ENCODE assay signal across 9 mouse cellular contexts in the genomic region with DNA sequence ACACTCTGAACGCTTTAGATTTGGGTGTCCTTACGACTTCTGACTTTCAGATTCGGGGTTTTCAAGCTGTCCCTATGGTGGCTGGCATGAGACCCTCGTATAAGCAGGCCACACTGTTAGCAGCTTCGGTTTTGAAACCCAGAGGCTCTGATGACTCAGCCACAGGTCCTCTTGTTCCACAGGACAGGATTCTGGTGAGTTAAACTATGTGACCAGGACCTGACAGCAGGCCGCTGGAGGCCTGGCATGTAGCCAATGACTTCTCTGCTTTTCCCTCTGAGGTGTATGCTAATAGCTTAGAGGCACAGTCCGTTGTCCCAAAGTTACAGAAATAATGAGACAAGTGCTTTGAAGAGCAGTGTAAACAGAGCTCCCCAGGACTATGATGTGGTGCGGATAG.
DNase-seq lines count a peak whose midpoint lies in the region.
"Had no signal": no experiment of that assay in that cellular context is flagged by ENCODE, and none has a peak within 500 bp of the region (broad histone marks: within the 10 kb centered on the region; RNA-seq: fewer than 3 reads in every experiment).

No protein-coding gene starts in this region.

- DNase-seq in gastrocnemius, adult 18-20 months (ENCODE audit: low spot score): peak; percentile 3
- no peak for DNase-seq in gastrocnemius, postnatal 25 days
- DNase-seq in testis, postnatal 10 days (ENCODE audit: low spot score): peak; percentile 54
- no peak for DNase-seq in testis, postnatal 14 days (ENCODE audit: low spot score)
- DNase-seq in kidney, adult 9 months: peak; percentile 23
- DNase-seq in skeletal muscle tissue, adult 2 months (ENCODE audit: low read depth, low spot score): peak; percentile 4
- no peak for DNase-seq in layer of hippocampus, postnatal 14 days (ENCODE audit: low spot score in 2 of 2)
- no peak for DNase-seq in spleen, adult 12 weeks (ENCODE audit: low spot score)
- DNase-seq: liver, embryonic 13.5 days had no signal

Comparison
In these comparisons a context has a peak if more than half of its experiments do, and no peak if none do; other contexts are left out.
1. DNase-seq: peak in gastrocnemius, adult 18-20 months (single experiment), testis, postnatal 10 days (single experiment), kidney, adult 9 months (single experiment) and skeletal muscle tissue, adult 2 months (single experiment); none in gastrocnemius, postnatal 25 days (single experiment), testis, postnatal 14 days (single experiment), layer of hippocampus, postnatal 14 days (0 of 2) and spleen, adult 12 weeks (single experiment).